Mouse (Mus musculus) MEL (cell line): ENCODE measurements around the gene Hamp2.

Experiments used
- CHD2 ChIP-seq: IDR thresholded peaks from 2 replicates; pipeline ENCODE4 v1.6.1; 2011; ENCODE audit warnings: low read length, improper control_type of control experiment
- CTCF ChIP-seq, 3 experiments: IDR thresholded peaks in 2 of 3; conservative IDR thresholded peaks in 1 of 3; 2 replicates each; pipeline ENCODE4 v1.5.1; 2011 to 2012; ENCODE audit warnings: low read length in 3 of 3, low read depth in 2 of 3, mild to moderate bottlenecking in 2 of 3, improper control_type of control experiment in 1 of 3, inconsistent platforms in 1 of 3, mixed read lengths in 1 of 3, moderate library complexity in 1 of 3; ENCODE audit not compliant: control insufficient read depth in 1 of 3, insufficient read depth in 1 of 3, poor library complexity in 1 of 3, severe bottlenecking in 1 of 3
- POLR2A ChIP-seq, 2 experiments: IDR thresholded peaks; 2 replicates each; pipeline ENCODE4 v1.6.1; 2011 to 2012; ENCODE audit warnings: low read length in 2 of 2, mild to moderate bottlenecking in 2 of 2, control low read depth in 1 of 2, improper control_type of control experiment in 1 of 2, low read depth in 1 of 2, moderate library complexity in 1 of 2; ENCODE audit not compliant: control insufficient read depth in 1 of 2, insufficient read depth in 1 of 2, poor library complexity in 1 of 2

GRCm38 (mm10) chr7:30904042-30904441 lies 20.4 kb downstream of the Hamp2 start:
- TF ChIP-seq CTCF (IDR thresholded peaks at IDR 0.05 in 2 of 3, conservative IDR thresholded peaks at IDR 0.05 in 1 of 3; ENCODE audit: control insufficient read depth in 1 of 3, insufficient read depth in 1 of 3, low read depth in 2 of 3, low read length in 3 of 3, poor library complexity in 1 of 3, severe bottlenecking in 1 of 3) = peak; percentile 19 to 60 (median 55)
- TF ChIP-seq POLR2A (IDR thresholded peaks at IDR 0.05; ENCODE audit: control insufficient read depth in 1 of 2, insufficient read depth in 1 of 2, low read depth in 1 of 2, low read length in 2 of 2, poor library complexity in 1 of 2) = no peak
- no peak for TF ChIP-seq CHD2
